Mouse (Mus musculus) embryonic facial prominence, embryonic 13.5 days (tissue): ENCODE measurements around the gene Slc6a13. TPM values are rescaled to one million over a fixed set of nuclear protein-coding genes. Genes with fewer than 3 reads are reported as not detected.

ENCODE experiments used
- ATAC-seq: fragments of 200-750 bp; cut with Nextera tagmentation; 2 replicates; pipeline ENCODE4 v1.8.0; 2017; ENCODE audit warnings: low read depth; ENCODE audit not compliant: insufficient number of reproducible peaks, insufficient read depth, low FRiP score, low TSS enrichment
- H3K27ac ChIP-seq: fragments of 300-500 bp; sonication (generic); 2 replicates; pipeline ENCODE4 v1.5.1; 2015; ENCODE audit warnings: moderate library complexity, mild to moderate bottlenecking, inconsistent platforms
- H3K27me3 ChIP-seq: fragments of 300-500 bp; sonication (generic); 2 replicates; pipeline ENCODE4 v1.6.1; 2015; ENCODE audit warnings: mild to moderate bottlenecking, inconsistent platforms
- H3K36me3 ChIP-seq: fragments of 300-500 bp; sonication (generic); 2 replicates; pipeline ENCODE4 v1.6.1; 2015; ENCODE audit warnings: mild to moderate bottlenecking, inconsistent platforms
- H3K4me1 ChIP-seq: fragments of 300-500 bp; sonication (generic); 2 replicates; pipeline ENCODE4 v1.6.1; 2015; ENCODE audit warnings: inconsistent platforms
- H3K4me2 ChIP-seq: fragments of 300-500 bp; sonication (generic); 2 replicates; pipeline ENCODE4 v1.6.1; 2015; ENCODE audit warnings: moderate library complexity, mild to moderate bottlenecking, inconsistent platforms
- H3K4me3 ChIP-seq: fragments of 300-500 bp; sonication (generic); 2 replicates; pipeline ENCODE4 v1.5.1; 2015; ENCODE audit warnings: mild to moderate bottlenecking, inconsistent platforms
- H3K9ac ChIP-seq: fragments of 300-500 bp; sonication (generic); 2 replicates; pipeline ENCODE4 v1.6.1; 2015; ENCODE audit warnings: mild to moderate bottlenecking, inconsistent platforms
- H3K9me3 ChIP-seq: fragments of 300-500 bp; sonication (generic); 2 replicates; pipeline ENCODE4 v1.6.1; 2016; ENCODE audit warnings: inconsistent platforms
- WGBS: fragments of 180-500 bp; shearing (Covaris S2); methylation state at CpG from one replicate; pipeline ENCODE4 v1.1.7; 2015; ENCODE audit warnings: mixed read lengths; 5-methylcytosine and 5-hydroxymethylcytosine counted together
- polyA plus RNA-seq: library from polyadenylated mRNA; unstranded; fragments of >200 nt; fragmentation: Nextera tagmentation; extraction: Ambion mirVana; gene quantifications from 2 replicates; pipeline ENCODE4 v1.2.1, GENCODE M21; 2015

Gene Slc6a13
- polyA plus RNA-seq, 1 experiment from 2014 or later, result 1.6 TPM

- Histone ChIP-seq H3K4me3 (no peak overlapping the region), H3K9ac (no peak overlapping the region), H3K27ac (no peak overlapping the region), H3K27me3 (no peaks in the 10 kb centered on the region; the same call in 1 of the 2 replicates), H3K4me2 (no peak overlapping the region), H3K9me3 (no peaks in the 10 kb centered on the region), H3K36me3 (no peaks in the 10 kb centered on the region), H3K4me1 (peaks cover 11% of the 10 kb centered on the region)
- 46% methylated on average over 7 of the region's 7 CpGs for WGBS
- no peak for ATAC-seq
These were observed 710 bp upstream of the Slc6a13 start for GRCm38 (mm10) chr6:121299317-121299716.

GRCm38 (mm10) chr6:121300504-121300903, 477 bp downstream of the Slc6a13 start:
- Histone ChIP-seq H3K4me3 (peak overlapping the region; percentile 11; the same call in 1 of the 2 replicates), H3K4me1 (peaks cover 11% of the 10 kb centered on the region), H3K9me3 (no peaks in the 10 kb centered on the region), H3K4me2 (peak overlapping the region; percentile 48), H3K9ac (no peak overlapping the region), H3K27ac (no peak overlapping the region), H3K36me3 (no peaks in the 10 kb centered on the region), H3K27me3 (no peaks in the 10 kb centered on the region; the same call in 1 of the 2 replicates)
- WGBS, result 47% methylated on average over 9 of the region's 9 CpGs
- no peak for ATAC-seq

DNA sequence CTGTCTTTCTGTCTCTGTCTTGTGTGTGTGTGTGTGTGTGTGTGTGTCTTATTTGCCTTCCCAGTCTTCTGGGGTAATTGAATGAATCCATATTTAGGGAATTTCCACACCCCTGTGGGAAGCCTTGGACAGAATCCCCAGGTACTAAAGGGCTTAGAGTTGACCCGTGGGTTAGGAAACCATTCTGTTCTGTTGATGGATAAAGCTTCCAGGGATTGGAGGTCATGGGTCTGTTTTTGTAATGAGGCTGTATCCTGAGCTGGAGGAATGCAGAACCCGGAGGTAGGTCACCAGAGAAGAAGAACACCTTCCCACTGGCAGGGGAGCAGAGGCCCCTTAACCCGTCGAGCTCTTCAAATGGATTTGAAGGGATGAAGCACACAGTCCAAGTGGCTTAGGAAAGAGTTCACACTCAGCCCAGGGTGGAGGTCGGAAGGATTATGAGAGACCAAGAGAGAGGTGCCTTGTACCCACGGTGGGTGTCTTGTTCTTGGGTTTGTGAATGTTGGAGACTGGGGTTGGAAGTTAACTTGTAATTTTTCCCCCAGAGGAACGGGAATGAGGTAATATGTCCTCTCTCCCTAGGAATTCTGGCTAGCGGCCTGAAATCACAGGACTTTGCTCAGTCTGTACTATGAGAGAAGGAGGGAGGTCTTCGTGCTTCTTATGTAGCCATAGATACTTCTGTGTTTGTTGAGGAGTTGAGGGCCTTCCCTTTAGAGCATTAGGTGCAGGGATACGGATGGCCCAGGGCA, 3.6 kb downstream of the Slc6a13 start:
- no peak overlapping the region for H3K27ac ChIP-seq
- H3K9ac ChIP-seq, result no peak overlapping the region
- no peaks in the 10 kb centered on the region for H3K36me3 ChIP-seq
- no peak for ATAC-seq
- H3K9me3 ChIP-seq, result no peaks in the 10 kb centered on the region
- H3K27me3 ChIP-seq, result no peaks in the 10 kb centered on the region; the same call in 1 of the 2 replicates
- peaks cover 11% of the 10 kb centered on the region for H3K4me1 ChIP-seq
- H3K4me3 ChIP-seq, result no peak overlapping the region
- no peak overlapping the region for H3K4me2 ChIP-seq
- 77% methylated on average over 10 of the region's 10 CpGs for WGBS

- no peaks in the 10 kb centered on the region for H3K9me3 ChIP-seq
- no peak overlapping the region for H3K4me3 ChIP-seq
- WGBS, result 78% methylated on average over 9 of the region's 9 CpGs
- H3K27ac ChIP-seq, result no peak overlapping the region
- no peaks in the 10 kb centered on the region for H3K36me3 ChIP-seq
- no peak overlapping the region for H3K9ac ChIP-seq
- H3K4me1 ChIP-seq, result peaks cover 10% of the 10 kb centered on the region
- ATAC-seq, result no peak
- H3K27me3 ChIP-seq, result no peaks in the 10 kb centered on the region
- H3K4me2 ChIP-seq, result no peak overlapping the region
These were observed 4.6 kb downstream of the Slc6a13 start for GRCm38 (mm10) chr6:121304630-121305029.

GRCm38 (mm10) chr6:121305571-121305970, 5.5 kb downstream of the Slc6a13 start:
- Histone ChIP-seq H3K36me3 (no peaks in the 10 kb centered on the region), H3K9me3 (no peaks in the 10 kb centered on the region), H3K9ac (no peak overlapping the region), H3K27me3 (no peaks in the 10 kb centered on the region), H3K4me1 (peaks cover under 1% of the 10 kb centered on the region), H3K27ac (no peak overlapping the region), H3K4me3 (no peak overlapping the region), H3K4me2 (no peak overlapping the region)
- ATAC-seq, result no peak
- 90% methylated on average over 3 of the region's 3 CpGs for WGBS

DNA sequence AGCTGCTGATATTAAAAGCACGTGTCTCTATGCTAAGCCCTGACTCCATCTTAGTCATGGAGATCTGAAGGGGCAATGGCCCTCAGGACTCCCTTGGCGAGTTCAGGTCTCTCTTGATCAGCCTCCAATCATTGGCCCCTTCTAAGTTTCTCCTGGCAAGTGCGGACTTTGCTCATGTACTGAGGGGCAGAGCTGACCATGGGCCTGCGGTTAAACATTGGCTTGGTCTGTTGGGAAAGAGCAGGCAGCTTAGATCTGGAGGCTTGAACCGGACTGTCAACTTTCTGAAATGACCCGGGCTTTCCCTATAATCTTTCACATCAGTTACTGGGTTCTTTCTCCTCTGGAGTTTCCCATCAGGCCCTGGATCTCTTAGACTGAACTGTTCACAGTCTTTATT, 11.0 kb downstream of the Slc6a13 start:
- no peak overlapping the region for H3K4me2 ChIP-seq
- 84% methylated on average over 6 of the region's 6 CpGs for WGBS
- no peaks in the 10 kb centered on the region for H3K36me3 ChIP-seq
- no peak for ATAC-seq
- no peaks in the 10 kb centered on the region for H3K27me3 ChIP-seq
- no peak overlapping the region for H3K4me3 ChIP-seq
- no peak overlapping the region for H3K27ac ChIP-seq
- H3K9ac ChIP-seq, result no peak overlapping the region
- H3K9me3 ChIP-seq, result no peaks in the 10 kb centered on the region
- H3K4me1 ChIP-seq, result no peaks in the 10 kb centered on the region

- H3K4me3 ChIP-seq, result no peak overlapping the region
- ATAC-seq, result no peak
- H3K27ac ChIP-seq, result no peak overlapping the region
- H3K27me3 ChIP-seq, result no peaks in the 10 kb centered on the region
- no peaks in the 10 kb centered on the region for H3K9me3 ChIP-seq
- no peaks in the 10 kb centered on the region for H3K4me1 ChIP-seq
- no peak overlapping the region for H3K4me2 ChIP-seq
- no peak overlapping the region for H3K9ac ChIP-seq
- 55% methylated on average over 6 of the region's 6 CpGs for WGBS
- no peaks in the 10 kb centered on the region for H3K36me3 ChIP-seq
These were observed 19.1 kb downstream of the Slc6a13 start for GRCm38 (mm10) chr6:121319099-121319498.

DNA sequence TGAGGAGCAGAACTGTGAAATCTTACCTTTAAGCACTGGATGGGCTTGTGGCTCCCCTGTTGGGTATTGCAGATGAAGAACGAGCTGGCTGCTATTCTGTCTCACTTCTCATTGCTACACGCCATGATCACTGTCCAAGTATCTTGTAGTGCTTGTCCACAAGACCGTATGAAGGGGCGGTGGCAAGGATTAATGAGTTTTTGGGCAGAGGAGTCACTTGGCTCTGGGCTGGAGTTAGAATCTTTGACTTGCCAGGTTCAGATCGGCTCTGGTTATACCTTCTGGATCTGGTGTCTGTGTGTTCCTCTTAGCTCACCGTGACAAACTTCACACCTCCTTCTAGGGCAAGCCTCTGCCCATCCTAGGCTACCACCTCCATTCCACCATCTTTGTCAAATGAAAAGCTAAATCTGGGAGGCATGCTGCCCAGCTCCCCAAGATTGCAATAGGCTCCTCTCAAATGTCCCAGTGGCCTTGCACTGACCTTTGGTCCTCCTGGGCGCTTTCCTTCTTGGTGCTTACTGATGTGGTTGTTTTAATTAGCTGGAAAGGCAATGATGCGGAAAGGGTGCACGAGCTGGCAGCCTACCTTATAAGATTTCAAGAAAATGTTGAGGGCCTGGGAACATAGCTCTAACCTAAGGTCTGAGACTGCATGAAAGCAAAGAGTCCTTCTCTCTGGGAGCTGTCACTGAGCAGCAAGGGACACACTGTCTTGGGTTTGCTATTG, 22.5 kb downstream of the Slc6a13 start:
- Histone ChIP-seq H3K27me3 (no peaks in the 10 kb centered on the region), H3K4me1 (0 out of 2 replicates have a peak, but pooled peaks cover 4% of the 10 kb centered on the region), H3K27ac (no peak overlapping the region), H3K4me3 (no peak overlapping the region), H3K36me3 (no peaks in the 10 kb centered on the region), H3K4me2 (no peak overlapping the region), H3K9ac (no peak overlapping the region), H3K9me3 (no peaks in the 10 kb centered on the region)
- ATAC-seq, result no peak
- WGBS, result 81% methylated on average over 9 of the region's 9 CpGs

- no peak overlapping the region for H3K9ac ChIP-seq
- 77% methylated on average over 2 of the region's 3 CpGs for WGBS
- no peaks in the 10 kb centered on the region for H3K9me3 ChIP-seq
- no peaks in the 10 kb centered on the region for H3K27me3 ChIP-seq
- no peak overlapping the region for H3K4me2 ChIP-seq
- ATAC-seq, result no peak
- H3K27ac ChIP-seq, result no peak overlapping the region
- no peaks in the 10 kb centered on the region for H3K36me3 ChIP-seq
- H3K4me1 ChIP-seq, result peaks cover 14% of the 10 kb centered on the region
- H3K4me3 ChIP-seq, result no peak overlapping the region
These were observed 25.3 kb downstream of the Slc6a13 start for GRCm38 (mm10) chr6:121325298-121325697.

DNA sequence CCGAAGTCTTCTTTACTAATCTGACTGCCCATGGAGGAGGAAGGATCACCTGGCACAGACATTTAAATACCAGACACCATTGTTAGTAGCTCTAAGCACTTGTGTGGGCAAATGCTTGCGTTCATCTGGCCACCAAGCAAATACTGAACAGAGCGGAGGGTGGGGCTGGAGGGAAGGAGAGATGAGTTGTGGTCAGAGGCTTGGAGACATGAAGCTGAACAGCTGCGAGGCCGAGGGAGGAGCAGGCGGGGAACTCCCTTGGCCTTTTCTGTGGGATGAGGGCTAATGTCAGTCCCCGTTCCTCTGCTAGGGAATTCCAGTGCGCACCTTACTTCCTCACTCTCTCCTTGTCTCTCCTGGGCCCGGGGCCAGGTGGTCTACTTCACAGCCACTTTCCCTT, 25.7 kb downstream of the Slc6a13 start:
- no peaks in the 10 kb centered on the region for H3K27me3 ChIP-seq
- WGBS, result 68% methylated on average over 9 of the region's 9 CpGs
- ATAC-seq, result no peak
- no peak overlapping the region for H3K4me3 ChIP-seq
- H3K4me2 ChIP-seq, result no peak overlapping the region
- no peak overlapping the region for H3K27ac ChIP-seq
- H3K9me3 ChIP-seq, result no peaks in the 10 kb centered on the region
- peaks cover 14% of the 10 kb centered on the region for H3K4me1 ChIP-seq
- no peaks in the 10 kb centered on the region for H3K36me3 ChIP-seq
- H3K9ac ChIP-seq, result no peak overlapping the region

DNA sequence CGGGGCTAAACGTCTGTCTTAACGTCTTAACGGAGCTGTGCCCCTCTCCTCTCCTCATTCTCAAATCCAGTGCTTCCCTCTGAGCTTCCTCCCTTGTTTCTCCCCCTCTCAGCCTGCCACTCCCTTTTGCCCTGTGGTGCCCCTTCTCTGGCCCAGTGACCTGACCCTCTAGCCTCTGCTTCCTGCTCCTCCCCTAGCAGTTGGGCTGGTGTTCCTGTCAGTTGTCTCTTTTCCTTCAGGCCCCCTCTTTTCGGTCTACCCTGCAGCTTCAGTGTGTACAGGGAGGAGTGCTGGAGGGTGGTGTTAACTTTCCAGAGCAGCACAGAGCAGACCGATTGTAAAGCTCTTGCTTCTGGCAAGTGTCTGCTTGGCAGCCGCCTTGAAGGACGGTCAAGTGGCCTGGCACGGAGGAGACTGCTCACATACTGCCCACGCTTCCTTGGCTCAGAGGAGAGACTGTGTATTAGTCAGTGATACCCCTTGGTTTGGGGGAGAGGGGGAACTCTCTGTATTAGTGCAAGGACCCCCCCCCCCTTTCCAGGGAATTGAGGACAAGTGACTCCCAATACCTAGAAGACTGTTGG, 26.6 kb downstream of the Slc6a13 start:
- no peak overlapping the region for H3K4me3 ChIP-seq
- no peaks in the 10 kb centered on the region for H3K36me3 ChIP-seq
- no peak for ATAC-seq
- H3K27me3 ChIP-seq, result no peaks in the 10 kb centered on the region
- H3K9me3 ChIP-seq, result no peaks in the 10 kb centered on the region
- no peak overlapping the region for H3K4me2 ChIP-seq
- peaks cover 14% of the 10 kb centered on the region for H3K4me1 ChIP-seq
- H3K9ac ChIP-seq, result no peak overlapping the region
- WGBS, result 30% methylated on average over 10 of the region's 10 CpGs
- H3K27ac ChIP-seq, result no peak overlapping the region
